Mouse (Mus musculus) embryonic fibroblast, embryonic 13.5 days (primary cell): ENCODE measurements around the gene Snrpg.

ENCODE experiments used
- CTCF ChIP-seq: IDR thresholded peaks from 2 replicates; pipeline ENCODE4 v1.5.1; 2011; ENCODE audit warnings: mild to moderate bottlenecking, control low read depth, low read length, moderate library complexity, borderline replicate concordance; ENCODE audit not compliant: insufficient read depth
- POLR2A ChIP-seq: IDR thresholded peaks from 2 replicates; pipeline ENCODE4 v1.6.1; 2011; ENCODE audit warnings: low read depth, mild to moderate bottlenecking, control low read depth, low read length, moderate library complexity

DNA sequence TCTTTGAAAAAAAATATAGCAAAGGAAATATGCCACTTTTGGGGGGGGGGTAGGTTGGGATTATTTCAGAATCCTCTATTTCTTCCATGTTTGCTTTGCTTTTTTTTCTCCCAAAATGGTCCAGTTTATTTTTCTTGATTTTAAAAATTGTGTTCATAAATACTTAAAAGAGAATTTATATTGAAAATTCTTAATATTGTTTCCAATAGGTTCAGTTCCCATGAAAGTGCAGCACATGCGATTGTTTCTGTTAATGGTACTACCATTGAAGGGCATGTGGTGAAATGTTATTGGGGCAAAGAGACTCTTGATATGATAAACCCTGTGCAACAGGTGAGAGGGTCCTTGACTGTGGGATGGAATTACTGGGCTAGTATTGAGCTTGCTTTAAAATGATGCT is 55.3 kb downstream of the Snrpg start, which contains the start of gene Gm44790:
- TF ChIP-seq CTCF: no peak
- TF ChIP-seq POLR2A: no peak
